Mouse (Mus musculus) stomach, postnatal 0 days (tissue): ENCODE data around the gene Egfl7.

Experiments used
- CTCF ChIP-seq: IDR thresholded peaks from 2 replicates; pipeline ENCODE4 v1.5.1; 2016; ENCODE audit warnings: antibody characterized with exemption, low read depth, mild to moderate bottlenecking, moderate library complexity
- EP300 ChIP-seq: optimal IDR thresholded peaks from 2 replicates; pipeline ENCODE3; 2016; ENCODE audit warnings: antibody characterized with exemption

- TF ChIP-seq CTCF: no peak
- no peak for TF ChIP-seq EP300
These were observed 23.3 kb downstream of the Egfl7 start for GRCm38 (mm10) chr2:26603159-26603558.
